Mouse (Mus musculus) G1E (cell line): Measurements from ENCODE around the gene Rce1.

Experiments
- CTCF ChIP-seq: IDR thresholded peaks from 2 replicates; pipeline ENCODE4 v1.5.1; 2012; ENCODE audit warnings: low read depth, low read length, inconsistent platforms, mixed read lengths
- POLR2AphosphoS5 ChIP-seq: IDR thresholded peaks from 2 replicates; pipeline ENCODE4 v1.6.1; 2012; ENCODE audit warnings: low read depth, low read length, inconsistent platforms; ENCODE audit not compliant: insufficient replicate concordance
- TAL1 ChIP-seq: conservative IDR thresholded peaks from 2 replicates; pipeline ENCODE4 v1.6.1; 2012; ENCODE audit warnings: low read depth, low read length, inconsistent platforms, mixed read lengths

GRCm38 (mm10) chr19:4615151-4616093 is 10.0 kb downstream of the Rce1 start, which contains the start of gene Lrfn4:
- TF ChIP-seq CTCF (no peak), POLR2AphosphoS5 (no peak), TAL1 (no peak)
